Mouse (Mus musculus): ENCODE measurements around the gene Epo. TPM values are rescaled to one million over a fixed set of nuclear protein-coding genes. Genes with fewer than 3 reads are reported as not detected.

The Epo gene
- polyA plus RNA-seq, 1 experiment from 2014 or later: not detected

DNA sequence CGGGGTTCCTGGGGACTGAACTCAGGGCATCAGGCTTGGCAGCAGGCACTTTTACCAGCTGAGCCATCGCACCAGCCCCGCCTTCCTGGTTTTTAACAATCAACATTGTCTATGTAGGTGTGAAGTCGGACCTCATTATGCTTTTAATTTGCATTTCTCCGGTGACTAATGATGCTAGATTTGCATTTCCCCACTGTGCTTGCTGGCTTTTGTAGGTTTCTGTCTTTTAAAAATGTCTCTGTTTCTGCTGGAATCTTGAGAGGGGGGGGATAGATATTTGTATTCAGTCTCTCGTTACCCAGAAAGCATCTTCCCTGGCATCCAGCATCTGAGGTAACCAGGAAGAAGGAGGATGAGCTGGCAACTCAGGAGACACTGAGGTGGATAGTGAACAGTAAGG, 28.5 kb upstream of the Epo start:
- H3K4me1 ChIP-seq: no peaks in the 10 kb centered on the region
- H3K4me2 ChIP-seq: no peak overlapping the region
- H3K27me3 ChIP-seq (replicated peaks): no peaks in the 10 kb centered on the region
- no peak overlapping the region for H3K4me3 ChIP-seq
- 67% methylated on average over 6 of the region's 6 CpGs for WGBS
- peaks cover 8% of the 10 kb centered on the region for H3K36me3 ChIP-seq (replicated peaks)
- no peak overlapping the region for H3K9ac ChIP-seq
- no peak overlapping the region for H3K27ac ChIP-seq
- ATAC-seq (replicated peaks): no peak
- H3K9me3 ChIP-seq: no peaks in the 10 kb centered on the region

DNA sequence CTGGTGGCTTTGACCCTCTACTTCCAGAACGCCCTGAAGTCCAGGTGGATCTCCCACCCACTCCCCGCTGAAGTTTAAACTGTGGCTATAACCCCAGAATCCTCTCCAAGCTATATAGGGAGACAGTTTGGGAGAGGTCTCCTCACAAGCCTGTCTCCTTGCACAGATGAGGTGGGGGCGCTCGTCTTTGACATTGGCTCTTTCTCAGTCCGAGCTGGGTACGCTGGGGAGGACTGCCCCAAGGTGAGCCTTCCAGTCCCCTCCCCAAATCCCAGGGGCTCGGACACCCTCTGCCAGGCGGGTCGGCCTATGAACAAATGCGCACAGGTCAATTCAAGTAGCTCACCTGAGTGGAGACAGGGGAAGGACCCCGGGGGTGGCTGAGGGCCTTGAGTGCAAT, 20.9 kb upstream of the Epo start:
- H3K4me2 ChIP-seq: peak overlapping the region; percentile 82
- H3K36me3 ChIP-seq (replicated peaks): no peaks in the 10 kb centered on the region
- peak overlapping the region; percentile 84 for H3K9ac ChIP-seq
- peak overlapping the region; percentile 81 for H3K4me3 ChIP-seq
- no peaks in the 10 kb centered on the region for H3K9me3 ChIP-seq
- H3K27me3 ChIP-seq (replicated peaks): no peaks in the 10 kb centered on the region
- WGBS: 53% methylated on average over 11 of the region's 11 CpGs
- peak overlapping the region; percentile 82 for H3K27ac ChIP-seq
- ATAC-seq (replicated peaks): peak; percentile 44
- H3K4me1 ChIP-seq: peaks cover 21% of the 10 kb centered on the region

DNA sequence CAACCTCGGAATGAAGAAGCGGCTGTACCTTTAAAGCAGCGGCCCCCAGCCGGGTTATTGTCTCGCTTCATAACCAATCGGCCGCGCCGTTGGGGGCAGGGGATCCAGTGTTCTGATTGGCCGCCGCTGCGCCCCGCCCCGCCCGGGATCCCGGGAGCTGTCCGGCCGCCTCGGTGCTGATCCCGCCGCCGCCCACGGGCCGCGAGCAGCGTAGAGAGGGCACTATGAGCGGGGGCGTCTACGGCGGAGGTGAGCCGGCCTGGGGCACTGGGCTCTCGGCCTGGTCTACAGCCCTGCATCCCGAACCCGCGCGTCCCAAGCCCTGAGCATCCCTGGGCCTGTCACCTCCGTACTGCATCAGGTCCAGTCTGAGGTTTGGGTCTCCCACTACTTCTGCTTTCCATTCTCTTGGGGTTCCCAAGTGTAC, 20.4 kb upstream of the Epo start, which contains the start of gene Actl6b:
TSS of gene Actl6b (plus strand) at position 107 of the 427 bp plus-strand sequence.
- Histone ChIP-seq H3K4me2 (peak within 1 kb of the TSS; percentile 82), H3K36me3 (replicated peaks) (no peaks in the 10 kb centered on the region), H3K9me3 (no peaks in the 10 kb centered on the region), H3K4me3 (peak within 1 kb of the TSS; percentile 81), H3K4me1 (peaks cover 21% of the 10 kb centered on the region), H3K9ac (peak within 1 kb of the TSS; percentile 84), H3K27ac (peak within 1 kb of the TSS; percentile 82), H3K27me3 (replicated peaks) (no peaks in the 10 kb centered on the region)
- peak; percentile 96 for ATAC-seq (replicated peaks)
- under 1% methylated on average over 37 of the region's 37 CpGs for WGBS

DNA sequence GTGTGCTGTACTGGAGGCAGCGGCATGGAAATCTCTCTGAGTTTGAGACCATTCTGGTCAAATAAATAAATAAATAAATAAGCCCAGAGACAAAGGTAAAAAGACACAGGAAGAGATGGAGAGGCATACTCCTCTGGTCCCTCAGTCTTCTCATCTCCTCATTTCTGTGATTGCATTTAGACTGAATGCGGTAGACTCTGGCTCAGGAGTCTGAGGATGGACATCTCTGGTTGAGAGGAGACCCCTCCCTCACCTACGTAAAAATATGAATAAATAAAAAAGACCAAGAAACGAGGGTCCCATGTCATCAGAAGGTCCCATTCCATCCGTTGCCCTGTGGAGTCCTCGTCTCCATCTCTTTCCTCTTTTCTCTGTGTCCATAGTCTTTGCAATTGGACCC, 20.0 kb upstream of the Epo start:
- Histone ChIP-seq H3K9me3 (no peaks in the 10 kb centered on the region), H3K4me1 (peaks cover 21% of the 10 kb centered on the region), H3K27me3 (replicated peaks) (no peaks in the 10 kb centered on the region), H3K4me3 (peak overlapping the region; percentile 81), H3K27ac (peak overlapping the region; percentile 82), H3K36me3 (replicated peaks) (no peaks in the 10 kb centered on the region), H3K4me2 (peak overlapping the region; percentile 82), H3K9ac (peak overlapping the region; percentile 84)
- ATAC-seq (replicated peaks): peak; percentile 62; the same call in 1 of the 2 replicates
- 18% methylated on average over 6 of the region's 6 CpGs for WGBS

DNA sequence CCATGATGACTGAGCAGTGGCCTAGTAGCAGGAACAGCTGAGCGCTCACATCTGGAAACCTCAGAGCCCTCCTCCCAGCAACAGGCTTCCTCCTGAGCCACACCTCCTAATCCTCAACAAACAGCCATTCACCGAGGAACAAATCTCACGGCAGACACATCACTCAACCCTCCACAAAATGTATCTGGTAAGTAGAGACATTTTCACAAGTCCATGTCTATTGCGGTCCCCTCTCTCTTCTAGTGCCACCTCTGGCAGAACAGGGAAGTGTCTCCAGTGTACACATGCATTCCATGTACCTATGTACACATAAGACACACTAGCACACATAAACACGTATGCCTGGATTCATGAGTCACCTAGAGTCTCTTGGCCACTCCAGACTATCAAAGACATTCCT, 18.1 kb upstream of the Epo start:
- ATAC-seq (replicated peaks): no peak
- no peaks in the 10 kb centered on the region for H3K9me3 ChIP-seq
- no peaks in the 10 kb centered on the region for H3K36me3 ChIP-seq (replicated peaks)
- no peak overlapping the region for H3K27ac ChIP-seq
- no peak overlapping the region for H3K9ac ChIP-seq
- no peak overlapping the region for H3K4me2 ChIP-seq
- no peak overlapping the region for H3K4me3 ChIP-seq
- no peaks in the 10 kb centered on the region for H3K27me3 ChIP-seq (replicated peaks)
- peaks cover 21% of the 10 kb centered on the region for H3K4me1 ChIP-seq
- WGBS: 61% methylated on average over 5 of the region's 5 CpGs

DNA sequence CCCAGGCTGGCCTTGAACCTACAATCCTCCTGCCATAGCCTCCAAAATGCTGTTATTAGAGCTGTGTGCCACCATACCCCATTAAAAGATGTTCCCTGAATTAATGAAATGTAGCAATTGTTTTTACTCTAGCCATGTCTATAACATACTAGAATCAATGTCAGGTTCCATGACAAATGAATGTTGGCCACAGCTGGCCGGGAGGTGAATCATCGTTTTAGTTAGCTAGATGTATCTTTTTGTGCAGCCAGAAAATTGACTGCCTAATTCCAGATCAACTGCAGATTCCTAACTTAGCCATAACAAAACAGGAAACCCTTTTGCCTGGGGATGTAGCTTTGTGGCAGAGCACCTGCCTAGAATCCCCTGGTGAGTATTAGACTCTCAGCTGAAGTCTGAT, 16.8 kb upstream of the Epo start:
- Histone ChIP-seq H3K36me3 (replicated peaks) (no peaks in the 10 kb centered on the region), H3K27ac (no peak overlapping the region), H3K9ac (no peak overlapping the region), H3K4me1 (peaks cover 14% of the 10 kb centered on the region), H3K27me3 (replicated peaks) (no peaks in the 10 kb centered on the region), H3K4me3 (no peak overlapping the region), H3K9me3 (no peaks in the 10 kb centered on the region), H3K4me2 (no peak overlapping the region)
- no peak for ATAC-seq (replicated peaks)
- 87% methylated on average over 2 of the region's 2 CpGs for WGBS

DNA sequence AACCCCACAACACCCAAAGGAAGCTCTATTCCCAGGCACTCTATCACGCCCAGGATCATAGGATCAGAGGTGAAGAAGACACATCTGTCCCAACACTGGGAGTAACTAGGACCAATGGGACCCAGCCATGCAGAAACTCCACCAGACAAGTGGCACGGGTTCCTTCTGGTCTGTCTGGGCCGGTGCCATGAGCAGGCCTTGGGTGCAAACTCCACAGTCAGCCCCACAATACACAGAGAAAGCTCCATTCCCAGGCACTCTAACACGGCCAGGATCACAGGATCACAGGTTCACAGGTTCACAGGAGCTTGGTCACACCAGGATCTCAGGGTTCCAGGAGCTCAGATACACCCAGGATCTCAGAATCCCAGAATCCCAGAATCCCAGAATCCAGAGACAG, 12.6 kb upstream of the Epo start:
- no peak overlapping the region for H3K4me2 ChIP-seq
- H3K27ac ChIP-seq: no peak overlapping the region
- no peaks in the 10 kb centered on the region for H3K4me1 ChIP-seq
- no peaks in the 10 kb centered on the region for H3K36me3 ChIP-seq (replicated peaks)
- WGBS: 76% methylated on average over 4 of the region's 4 CpGs
- ATAC-seq (replicated peaks): no peak
- H3K9ac ChIP-seq: no peak overlapping the region
- H3K27me3 ChIP-seq (replicated peaks): no peaks in the 10 kb centered on the region
- no peak overlapping the region for H3K4me3 ChIP-seq
- no peaks in the 10 kb centered on the region for H3K9me3 ChIP-seq

DNA sequence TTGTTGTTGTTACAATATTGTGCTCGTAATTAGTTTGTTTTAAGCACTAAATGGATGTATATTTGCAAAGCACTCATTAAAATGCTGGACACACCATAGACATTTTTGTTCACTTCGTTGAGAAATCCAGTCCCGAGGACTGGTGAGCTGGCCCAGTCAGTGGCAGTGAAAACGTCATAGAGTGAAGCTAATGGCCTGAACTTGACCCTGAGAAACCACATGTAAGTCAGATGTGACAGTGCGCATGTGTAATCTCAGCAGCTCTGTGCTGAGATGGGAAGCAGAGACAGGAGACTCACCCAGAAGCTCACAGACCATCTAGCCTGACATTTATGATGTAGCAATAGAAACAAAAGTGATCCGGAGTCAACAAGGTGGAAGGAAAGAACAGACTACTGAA, 11.9 kb upstream of the Epo start:
- Histone ChIP-seq H3K4me2 (no peak overlapping the region), H3K9ac (no peak overlapping the region), H3K27me3 (replicated peaks) (no peaks in the 10 kb centered on the region), H3K27ac (no peak overlapping the region), H3K4me1 (no peaks in the 10 kb centered on the region), H3K4me3 (no peak overlapping the region), H3K9me3 (no peaks in the 10 kb centered on the region), H3K36me3 (replicated peaks) (no peaks in the 10 kb centered on the region)
- WGBS: 73% methylated on average over 6 of the region's 6 CpGs
- no peak for ATAC-seq (replicated peaks)

DNA sequence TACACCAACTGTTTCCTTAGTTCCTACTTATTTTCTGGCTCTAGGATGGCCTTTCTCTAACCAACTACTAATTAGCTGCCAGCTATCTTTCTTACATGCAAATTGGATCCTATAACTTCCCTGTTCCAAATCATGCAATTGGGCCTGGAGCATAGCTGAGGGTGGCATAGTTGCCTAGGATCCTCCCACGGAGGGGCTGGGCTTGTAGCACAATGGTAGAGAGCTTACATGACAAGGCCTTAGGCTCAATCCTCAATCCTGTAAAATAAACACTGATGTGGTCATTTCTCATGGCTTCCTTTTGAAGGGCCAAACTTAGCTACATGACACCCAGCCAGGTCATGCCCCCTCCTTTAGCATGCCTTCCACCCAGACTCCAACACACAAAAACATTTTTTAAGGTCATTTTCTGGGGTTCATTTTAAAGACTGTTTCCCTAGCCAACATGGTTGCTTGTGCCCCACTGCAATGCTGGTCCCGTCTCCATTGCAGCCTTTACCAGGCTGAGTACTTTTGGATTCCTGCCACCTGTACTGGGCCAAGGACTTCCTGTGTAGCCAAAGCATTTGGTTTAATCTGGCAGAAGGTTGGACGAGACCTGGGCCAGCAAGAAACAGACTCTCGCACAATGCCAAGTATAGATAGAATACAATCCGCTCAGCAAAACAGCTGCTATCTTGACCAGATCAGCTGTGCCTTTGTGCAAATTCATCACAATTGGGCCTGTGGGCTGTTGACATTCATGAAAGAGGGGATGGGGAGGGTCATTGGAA, 8.9 kb upstream of the Epo start:
- no peak for ATAC-seq (replicated peaks)
- Histone ChIP-seq H3K27me3 (replicated peaks) (no peaks in the 10 kb centered on the region), H3K4me1 (no peaks in the 10 kb centered on the region), H3K9ac (no peak overlapping the region), H3K27ac (no peak overlapping the region), H3K4me3 (no peak overlapping the region), H3K4me2 (no peak overlapping the region), H3K36me3 (replicated peaks) (no peaks in the 10 kb centered on the region), H3K9me3 (no peaks in the 10 kb centered on the region)
- WGBS: 72% methylated on average over 5 of the region's 5 CpGs

DNA sequence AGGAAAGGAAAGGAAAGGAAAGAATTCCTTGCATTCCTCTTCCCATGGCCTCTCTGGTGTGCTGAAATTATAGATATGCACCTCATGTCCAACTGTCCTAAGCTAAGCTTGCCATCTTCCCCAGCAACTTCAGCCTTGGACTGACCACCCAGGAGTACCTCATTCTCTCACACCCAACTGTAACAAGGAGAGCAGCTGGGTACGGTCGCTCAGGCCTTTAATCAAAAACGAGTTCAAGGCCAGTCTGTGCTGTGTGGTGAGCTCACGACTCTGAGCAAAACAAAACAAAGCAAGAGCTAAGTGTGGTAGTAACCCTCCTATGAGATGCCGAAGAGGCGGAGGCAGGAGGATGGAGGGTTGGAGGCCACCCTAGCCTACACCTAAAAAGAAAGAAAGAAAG, 7.9 kb upstream of the Epo start:
- ATAC-seq (replicated peaks): no peak
- Histone ChIP-seq H3K4me3 (no peak overlapping the region), H3K27ac (no peak overlapping the region), H3K27me3 (replicated peaks) (no peaks in the 10 kb centered on the region), H3K9ac (no peak overlapping the region), H3K36me3 (replicated peaks) (no peaks in the 10 kb centered on the region), H3K4me1 (no peaks in the 10 kb centered on the region), H3K9me3 (no peaks in the 10 kb centered on the region), H3K4me2 (no peak overlapping the region)
- 73% methylated on average over 6 of the region's 6 CpGs for WGBS

DNA sequence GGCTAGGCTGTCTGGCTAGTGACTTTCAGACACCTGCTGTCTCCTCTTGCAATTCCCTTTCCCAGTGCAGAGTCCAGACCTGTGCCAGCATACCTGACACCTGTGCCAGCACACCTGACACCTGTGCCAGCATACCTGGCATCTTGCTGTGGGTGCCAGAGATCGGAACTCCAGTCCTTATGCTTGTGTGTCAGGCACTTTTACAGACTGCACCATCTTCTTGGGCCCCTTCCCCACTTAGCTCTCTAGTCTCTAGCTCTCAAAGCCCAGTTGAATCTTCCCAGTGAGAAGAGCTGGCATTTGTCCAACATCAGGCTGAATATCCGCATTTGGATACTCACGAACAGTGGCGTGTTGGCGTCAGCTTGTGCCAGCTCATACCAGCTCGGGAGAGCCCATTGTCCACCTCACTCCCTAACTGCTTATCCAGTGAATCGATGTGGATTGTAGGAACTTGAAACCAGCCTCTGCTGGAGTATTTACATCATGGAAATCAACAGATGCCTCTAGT, 6.3 kb upstream of the Epo start:
- Histone ChIP-seq H3K27me3 (replicated peaks) (no peaks in the 10 kb centered on the region), H3K27ac (no peak overlapping the region), H3K4me2 (no peak overlapping the region), H3K4me1 (no peaks in the 10 kb centered on the region), H3K36me3 (replicated peaks) (no peaks in the 10 kb centered on the region), H3K4me3 (no peak overlapping the region), H3K9me3 (no peaks in the 10 kb centered on the region), H3K9ac (no peak overlapping the region)
- 58% methylated on average over 7 of the region's 7 CpGs for WGBS
- no peak for ATAC-seq (replicated peaks)

DNA sequence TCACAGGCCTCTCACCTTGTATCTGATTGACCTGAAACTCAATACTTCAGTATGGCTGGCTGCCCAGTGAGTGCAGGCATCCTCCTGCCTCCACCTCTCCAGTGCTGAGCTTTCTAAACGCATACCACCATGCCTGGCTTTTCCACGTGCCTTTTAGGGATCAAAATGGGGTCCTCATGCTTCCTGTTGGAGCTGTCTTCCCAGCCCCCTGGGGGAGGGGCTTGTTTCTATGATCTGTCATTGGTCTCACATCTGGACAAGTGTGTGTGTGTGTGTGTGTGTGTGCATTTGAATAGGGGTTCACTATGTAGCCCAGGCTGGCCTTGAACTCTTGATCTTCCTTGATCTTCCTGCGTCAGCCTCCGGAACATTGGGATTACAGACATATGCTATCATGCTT, 4.4 kb upstream of the Epo start:
- ATAC-seq (replicated peaks): no peak
- Histone ChIP-seq H3K9ac (no peak overlapping the region), H3K27me3 (replicated peaks) (no peaks in the 10 kb centered on the region), H3K4me1 (peaks cover 5% of the 10 kb centered on the region), H3K4me2 (no peak overlapping the region), H3K9me3 (no peaks in the 10 kb centered on the region), H3K36me3 (replicated peaks) (no peaks in the 10 kb centered on the region), H3K4me3 (no peak overlapping the region), H3K27ac (no peak overlapping the region)
- 65% methylated on average over 4 of the region's 4 CpGs for WGBS

DNA sequence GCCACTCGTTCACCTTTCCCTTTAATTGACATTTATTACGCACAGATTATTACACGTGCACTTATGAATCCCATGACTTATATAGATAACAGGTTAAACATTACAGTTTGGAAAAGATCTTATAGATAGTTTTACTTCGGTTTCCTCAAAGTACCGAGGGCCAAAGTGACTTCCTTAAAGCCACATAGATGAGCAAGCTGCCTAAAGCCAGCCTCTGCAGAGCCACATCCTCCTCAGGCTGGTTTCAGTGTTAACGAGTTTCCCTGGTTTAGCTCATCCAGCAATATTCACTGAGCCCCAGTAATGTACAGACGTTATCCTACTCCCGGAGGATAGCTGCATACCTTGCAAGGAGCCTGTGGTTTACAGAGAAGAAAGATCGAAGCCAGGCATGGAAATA, 2.3 kb upstream of the Epo start:
- H3K9ac ChIP-seq: no peak overlapping the region
- H3K27ac ChIP-seq: no peak overlapping the region
- H3K4me2 ChIP-seq: no peak overlapping the region
- H3K4me1 ChIP-seq: peaks cover 7% of the 10 kb centered on the region
- H3K4me3 ChIP-seq: no peak overlapping the region
- 88% methylated on average over 9 of the region's 9 CpGs for WGBS
- ATAC-seq (replicated peaks): no peak
- no peaks in the 10 kb centered on the region for H3K9me3 ChIP-seq
- no peaks in the 10 kb centered on the region for H3K36me3 ChIP-seq (replicated peaks)
- no peaks in the 10 kb centered on the region for H3K27me3 ChIP-seq (replicated peaks)

All from midbrain, embryonic 15.5 days (tissue).